Mouse (Mus musculus): Measurements from ENCODE around the gene Rhbdd3. TPM values are rescaled to one million over a fixed set of nuclear protein-coding genes. Genes with fewer than 3 reads are reported as not detected.

Gene Rhbdd3
- 38.4 and 49.6 TPM in 2 replicates for polyA plus RNA-seq (2012)

DNA sequence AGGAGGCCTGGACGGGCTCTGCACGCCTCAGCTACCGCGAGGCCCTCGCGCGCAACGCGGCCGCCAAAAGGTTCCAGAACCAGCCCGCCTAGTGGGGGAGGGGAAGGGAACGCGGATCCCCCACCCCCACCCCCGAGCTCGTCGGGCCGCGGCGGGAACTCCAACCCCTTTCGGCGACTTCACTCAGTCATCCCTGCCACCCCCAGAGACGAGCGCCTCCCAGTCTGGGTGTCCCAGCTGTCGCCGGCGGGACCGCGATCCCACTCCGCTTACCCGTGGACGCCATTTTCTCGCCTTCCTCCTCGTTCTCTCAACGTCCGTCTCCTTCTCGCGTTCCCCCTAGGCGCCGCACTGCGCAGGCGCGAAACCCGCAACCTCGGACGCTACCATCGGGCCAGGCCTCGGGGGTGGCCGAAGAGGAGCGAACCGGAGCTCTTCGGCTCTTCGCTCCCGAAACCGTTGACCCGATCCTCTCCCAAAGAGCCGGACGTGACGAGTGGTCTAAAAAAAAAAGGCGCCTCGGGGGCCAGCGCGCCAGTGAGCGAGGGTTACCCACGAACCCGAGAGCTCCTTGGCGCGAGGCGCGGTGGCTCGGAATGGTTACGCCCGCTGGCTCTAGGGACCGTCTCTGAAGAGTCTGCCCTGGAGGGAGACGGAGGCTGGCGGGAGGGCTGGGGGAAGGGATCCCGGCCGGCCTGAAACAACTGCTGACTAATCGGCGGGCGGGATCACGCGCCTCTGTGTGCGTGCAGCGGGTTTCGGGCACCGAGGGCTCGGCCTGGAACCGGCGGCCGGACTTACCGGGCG, at the start of gene Rhbdd3, which contains the start of gene Ewsr1:
TSS of gene Rhbdd3 (plus strand) at position 191 of the 807 bp plus-strand sequence.
TSS of gene Ewsr1 (minus strand) at position 531 of the 807 bp plus-strand sequence.
- no peak for TF ChIP-seq GATA1 (IDR thresholded peaks at IDR 0.05; ENCODE audit: low read length)

DNA sequence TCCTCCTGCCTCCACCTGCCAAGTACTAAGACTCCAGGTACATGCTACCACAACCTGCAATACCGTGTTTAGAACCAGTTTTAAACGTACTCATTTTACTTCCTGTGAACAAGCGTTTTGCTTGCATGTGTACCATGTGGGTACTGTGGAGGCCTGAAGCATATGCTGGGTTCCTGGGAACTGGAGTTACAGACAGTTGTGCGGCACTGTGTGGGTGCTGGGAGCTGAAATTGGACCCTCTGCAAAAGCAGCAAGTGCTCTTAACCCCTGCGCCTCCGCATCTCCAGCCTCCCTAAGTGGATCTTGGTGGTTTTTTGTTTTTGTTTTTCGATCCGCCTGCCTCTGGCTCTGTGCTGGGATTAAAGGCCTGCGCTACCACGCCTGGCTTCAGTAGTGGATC, 47.1 kb upstream of the Rhbdd3 start:
- TF ChIP-seq GATA1 (IDR thresholded peaks at IDR 0.05; ENCODE audit: low read length), result no peak

DNA sequence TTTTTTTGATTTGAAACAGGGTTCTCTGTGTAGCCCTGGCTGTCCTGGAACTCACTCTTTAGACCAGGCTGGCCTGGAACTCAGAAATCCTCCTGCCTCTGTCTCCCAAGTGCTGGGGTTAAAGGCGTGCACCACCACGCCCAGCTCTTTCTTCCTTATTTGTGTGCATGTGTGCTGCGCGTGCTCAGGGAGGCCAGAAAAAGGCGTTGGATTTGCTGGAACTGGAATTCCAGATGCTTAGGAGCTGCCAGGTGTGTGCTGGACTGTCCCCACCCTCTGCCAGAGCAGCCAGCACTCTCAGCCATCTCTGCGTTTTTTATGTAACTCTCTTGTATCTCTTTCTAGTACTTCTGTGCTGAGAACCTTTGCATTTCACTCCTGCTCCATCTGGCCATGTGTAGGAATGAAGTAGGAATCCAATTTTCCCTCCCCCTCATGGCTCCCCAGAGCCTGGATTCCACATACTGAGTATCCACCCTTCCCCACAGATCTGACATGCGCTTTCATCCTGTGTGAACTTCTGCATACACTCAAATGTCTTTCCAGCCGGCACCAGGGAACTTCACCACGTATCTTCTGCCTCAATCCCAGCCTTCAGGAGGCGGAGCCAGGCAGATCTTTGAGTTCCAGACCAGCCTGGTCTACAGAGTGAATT, 46.4 kb upstream of the Rhbdd3 start:
- no peak for TF ChIP-seq GATA1 (IDR thresholded peaks at IDR 0.05; ENCODE audit: low read length)

DNA sequence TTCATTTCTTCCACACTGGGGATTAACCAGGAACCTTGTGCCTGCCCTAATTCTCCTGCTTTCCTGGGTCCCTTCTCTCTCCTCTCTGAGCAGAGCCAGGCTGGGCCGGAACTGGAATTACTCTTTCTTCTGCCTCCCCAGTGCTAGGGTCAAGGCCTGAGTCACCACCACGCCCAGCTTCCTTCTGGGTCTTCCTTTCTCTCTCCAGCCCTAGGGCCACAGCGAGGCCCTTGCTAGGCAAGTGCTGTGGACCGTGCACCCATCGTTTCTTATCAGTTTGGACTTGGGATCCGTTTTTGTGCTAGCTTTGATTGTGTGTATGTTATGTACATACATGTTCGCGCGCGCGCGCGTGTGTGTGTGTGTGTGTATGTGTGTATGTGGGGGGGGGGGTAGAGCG, 44.6 kb upstream of the Rhbdd3 start:
- TF ChIP-seq GATA1 (IDR thresholded peaks at IDR 0.05; ENCODE audit: low read length), result no peak

DNA sequence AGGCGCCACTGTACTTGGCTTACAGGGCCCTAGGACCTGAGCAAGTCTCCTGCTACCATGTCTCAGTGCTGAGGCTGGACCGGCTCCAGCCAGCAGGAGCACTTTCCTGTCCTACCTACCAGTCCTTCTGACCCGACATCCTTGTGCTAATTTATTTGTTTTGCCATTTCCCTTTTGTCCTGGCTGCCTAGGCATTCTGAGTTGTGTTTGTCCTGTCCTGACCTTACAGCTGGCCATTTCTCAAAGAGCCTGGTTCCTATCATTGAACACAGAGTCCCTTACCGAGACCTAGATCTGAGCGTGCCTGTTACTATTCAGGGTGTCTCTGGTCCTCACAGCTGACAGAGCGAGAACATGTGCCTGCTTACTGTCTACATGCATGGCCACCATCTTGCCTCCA, 43.9 kb upstream of the Rhbdd3 start:
- TF ChIP-seq GATA1 (IDR thresholded peaks at IDR 0.05; ENCODE audit: low read length), result no peak

DNA sequence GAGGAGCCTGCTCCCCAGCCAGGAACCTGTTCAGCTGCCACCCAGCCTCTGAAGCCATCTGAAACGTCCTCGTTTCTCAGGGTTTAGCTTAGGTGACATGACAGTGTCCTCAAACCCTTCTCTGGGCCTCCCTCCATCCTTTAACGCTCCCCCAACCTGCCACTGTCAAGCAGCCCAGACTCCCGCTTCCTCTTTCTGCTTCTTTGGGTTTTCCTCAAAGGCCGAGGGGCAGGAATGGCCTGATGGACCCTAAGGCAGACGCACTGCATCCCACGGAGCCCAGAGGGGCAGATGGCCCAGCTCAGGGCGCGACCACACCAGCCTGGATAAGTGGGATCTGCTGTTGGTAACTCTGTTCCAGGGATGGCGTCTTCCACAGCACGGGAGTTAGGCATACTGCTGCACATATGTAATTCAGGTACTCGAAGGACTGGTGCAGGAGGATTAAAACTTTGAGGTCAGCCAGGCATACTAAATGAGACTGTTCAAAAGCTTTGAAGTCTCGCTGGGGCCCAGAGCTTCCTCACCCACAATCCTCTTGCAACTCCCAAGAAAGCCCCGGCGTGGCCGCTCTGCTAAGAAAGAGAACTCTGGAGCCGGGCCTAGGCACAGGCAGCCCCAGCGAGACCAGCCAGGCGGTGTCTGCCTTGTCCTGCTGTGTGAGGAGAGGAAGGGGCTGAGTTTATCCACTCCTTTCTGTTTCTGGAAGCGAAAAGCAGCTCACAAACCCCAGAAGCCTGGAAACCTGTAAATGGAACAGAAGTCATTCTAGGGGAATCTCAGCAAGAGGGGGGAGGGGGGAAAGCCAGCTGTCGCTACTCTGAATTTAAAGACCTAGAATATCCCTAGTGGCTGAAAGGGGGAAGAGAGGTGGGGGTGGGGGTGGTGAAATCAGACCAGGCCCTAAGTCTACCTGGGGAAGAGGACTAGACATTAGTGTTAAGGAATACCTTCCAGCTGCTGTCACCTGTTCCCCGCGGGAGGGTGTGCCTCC, 42.5 kb upstream of the Rhbdd3 start:
- TF ChIP-seq GATA1 (IDR thresholded peaks at IDR 0.05; ENCODE audit: low read length), result no peak

DNA sequence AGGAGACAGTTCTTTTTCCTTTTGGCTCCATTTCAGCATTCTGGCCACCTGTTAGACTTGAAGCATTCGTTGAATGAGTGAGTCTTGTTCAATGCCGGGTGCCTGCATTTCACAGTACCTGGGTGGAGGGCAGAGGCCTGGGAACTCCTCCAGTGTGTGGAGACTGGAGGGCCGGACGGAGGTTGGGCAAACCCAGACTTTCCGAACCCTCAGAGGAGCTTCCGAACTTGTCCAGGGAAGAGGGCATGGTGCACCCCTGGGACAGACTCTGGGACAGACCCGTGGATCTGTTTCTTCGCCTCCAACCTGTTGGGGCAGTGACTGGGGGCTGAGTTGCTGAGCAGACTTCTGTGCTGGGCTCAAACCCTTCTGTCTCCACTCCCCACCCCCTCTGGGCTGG, 41.7 kb upstream of the Rhbdd3 start:
- no peak for TF ChIP-seq GATA1 (IDR thresholded peaks at IDR 0.05; ENCODE audit: low read length)

DNA sequence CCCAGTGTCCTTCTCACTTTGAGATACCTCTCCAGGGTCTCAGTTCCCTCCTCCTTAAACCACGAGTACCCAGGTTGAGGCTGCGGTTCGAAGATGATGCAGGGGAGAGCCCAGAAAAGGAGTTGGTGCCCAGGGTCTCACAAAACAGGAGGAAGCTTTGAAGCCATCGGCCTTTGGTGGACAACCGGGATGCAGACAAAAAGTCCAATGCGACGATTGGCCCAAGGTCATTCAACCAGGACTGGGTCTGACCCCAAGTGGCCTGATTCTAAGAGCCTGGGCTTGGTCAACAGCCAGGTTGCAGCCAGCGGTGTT, 41.2 kb upstream of the Rhbdd3 start:
- no peak for TF ChIP-seq GATA1 (IDR thresholded peaks at IDR 0.05; ENCODE audit: low read length)

DNA sequence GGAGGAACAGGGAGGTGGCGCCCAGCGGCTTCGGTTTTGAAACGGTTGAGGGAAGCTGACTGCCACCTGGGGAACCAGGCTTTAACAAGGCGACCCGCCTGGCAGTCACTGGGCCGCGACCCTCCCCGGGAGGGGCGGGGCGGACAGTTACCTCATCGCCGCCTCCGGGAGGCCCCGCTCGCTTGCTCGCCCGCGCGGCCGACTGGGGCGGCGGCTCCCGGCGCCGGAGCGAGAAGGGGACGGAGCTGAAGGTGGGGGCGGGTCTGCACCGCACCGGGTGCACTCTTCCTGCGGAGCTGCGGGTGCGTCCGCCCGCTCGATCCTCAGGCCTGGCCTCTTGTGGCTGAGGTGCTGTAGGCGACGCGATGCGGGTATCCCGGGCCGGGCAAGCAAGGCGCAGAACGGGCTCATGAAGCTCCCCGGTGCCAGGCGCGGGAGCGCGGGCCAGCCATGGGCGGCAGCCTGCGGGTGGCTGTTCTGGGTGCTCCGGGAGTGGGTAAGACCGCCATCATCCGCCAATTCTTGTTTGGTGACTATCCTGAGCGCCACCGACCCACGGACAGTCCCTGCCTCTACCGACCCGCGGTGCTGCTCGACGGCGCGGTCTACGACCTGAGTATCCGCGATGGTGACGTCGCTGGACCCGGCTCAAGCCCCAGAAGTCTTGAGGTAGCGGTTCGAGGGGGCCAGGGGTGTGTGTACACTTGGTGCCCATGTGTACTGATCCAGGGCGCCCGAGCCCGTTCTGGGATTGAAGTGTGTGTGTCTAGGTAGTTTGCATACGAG, 40.7 kb upstream of the Rhbdd3 start, which contains the start of gene Rasl10a:
TSS of gene Rasl10a (plus strand) at position 273 of the 786 bp plus-strand sequence.
- no peak for TF ChIP-seq GATA1 (IDR thresholded peaks at IDR 0.05; ENCODE audit: low read length)

DNA sequence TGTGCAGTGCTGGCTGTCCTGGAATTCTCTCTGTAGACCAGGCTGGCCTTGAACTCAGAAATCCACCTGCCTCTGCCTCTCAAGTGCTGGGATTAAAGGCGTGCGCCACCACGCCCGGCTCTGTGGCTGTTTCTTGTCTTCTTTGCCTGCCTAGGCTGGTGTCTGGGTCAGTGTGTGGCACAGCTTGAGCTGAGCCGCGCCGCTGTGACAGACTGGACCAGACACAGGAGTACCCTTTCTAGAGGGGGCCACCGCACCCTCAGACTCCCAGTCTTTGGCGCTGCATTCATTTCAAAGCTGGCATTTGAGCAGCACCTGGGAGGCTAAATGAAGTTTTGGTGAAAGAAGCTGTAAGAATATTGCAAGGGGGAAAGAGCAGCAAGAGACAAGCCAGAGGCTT, 39.9 kb upstream of the Rhbdd3 start:
- TF ChIP-seq GATA1 (IDR thresholded peaks at IDR 0.05; ENCODE audit: low read length), result no peak

DNA sequence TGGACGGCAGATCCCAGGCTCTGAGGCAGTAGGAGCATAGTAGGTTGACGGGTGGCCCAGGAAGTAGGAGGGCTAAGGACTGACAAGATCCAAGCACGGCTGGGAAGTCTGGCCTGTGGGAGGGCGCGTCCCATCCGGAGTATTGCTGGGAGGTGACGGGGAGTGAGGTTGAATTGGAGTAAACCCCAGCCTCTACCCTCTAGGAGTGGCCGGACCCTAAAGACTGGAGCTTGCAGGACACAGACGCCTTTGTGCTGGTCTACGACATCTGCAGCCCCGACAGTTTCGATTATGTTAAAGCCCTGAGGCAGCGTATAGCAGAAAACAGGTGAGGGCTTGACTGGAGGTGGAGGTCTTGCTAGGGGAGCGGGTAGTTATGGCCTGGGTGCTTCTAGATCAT, 39.5 kb upstream of the Rhbdd3 start:
- TF ChIP-seq GATA1 (IDR thresholded peaks at IDR 0.05; ENCODE audit: low read length), result no peak

DNA sequence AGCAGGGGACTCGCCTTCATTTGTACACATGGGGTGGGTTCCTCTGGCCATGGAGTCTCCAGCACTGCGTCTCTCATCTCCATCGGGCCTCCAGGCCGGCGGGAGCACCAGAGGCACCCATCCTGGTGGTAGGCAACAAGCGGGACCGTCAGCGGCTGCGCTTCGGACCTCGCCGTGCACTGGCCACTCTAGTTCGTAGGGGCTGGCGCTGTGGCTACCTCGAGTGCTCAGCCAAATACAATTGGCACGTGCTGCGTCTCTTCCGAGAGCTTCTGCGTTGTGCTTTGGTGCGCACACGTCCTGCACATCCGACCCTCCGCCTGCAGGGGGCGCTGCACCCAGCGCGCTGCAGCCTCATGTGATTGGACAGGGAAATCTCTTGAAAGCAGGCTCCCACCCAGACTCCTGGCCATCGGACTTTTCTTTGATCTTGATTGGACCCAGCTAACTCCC, 39.0 kb upstream of the Rhbdd3 start:
- TF ChIP-seq GATA1 (IDR thresholded peaks at IDR 0.05; ENCODE audit: low read length), result no peak

DNA sequence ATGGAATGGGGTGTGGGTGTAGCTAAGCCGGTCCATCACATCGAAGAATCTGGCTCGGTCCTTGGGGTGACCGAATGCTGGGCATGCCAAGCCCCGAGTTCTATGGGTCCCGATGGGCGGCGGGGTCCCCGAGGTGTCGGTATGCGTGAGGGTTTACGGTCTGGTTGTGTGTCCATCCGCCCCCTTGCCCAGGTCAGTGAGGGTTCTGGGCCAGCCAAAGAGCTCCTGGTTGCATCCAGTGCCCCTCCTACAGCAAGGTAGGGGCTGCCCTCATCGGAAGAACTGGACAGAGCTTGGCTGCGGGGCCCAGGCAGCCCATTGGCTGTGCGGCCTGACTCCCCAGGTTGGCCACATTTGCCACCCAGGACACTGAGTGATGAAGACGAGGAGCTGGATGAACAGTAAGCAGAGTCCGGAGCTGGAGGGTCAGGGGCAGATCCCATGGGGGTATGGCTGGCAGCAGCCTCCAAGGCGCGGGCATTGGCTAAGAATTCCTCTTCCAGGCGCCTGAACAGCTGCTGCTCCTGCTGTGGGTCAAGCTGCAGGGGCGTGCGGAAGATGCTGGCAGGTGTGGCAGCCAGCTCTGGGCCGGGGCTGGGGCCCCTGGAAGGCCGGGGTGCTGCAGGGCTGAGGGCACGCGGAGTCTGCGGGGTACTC, 37.8 kb upstream of the Rhbdd3 start:
- TF ChIP-seq GATA1 (IDR thresholded peaks at IDR 0.05; ENCODE audit: low read length), result no peak

DNA sequence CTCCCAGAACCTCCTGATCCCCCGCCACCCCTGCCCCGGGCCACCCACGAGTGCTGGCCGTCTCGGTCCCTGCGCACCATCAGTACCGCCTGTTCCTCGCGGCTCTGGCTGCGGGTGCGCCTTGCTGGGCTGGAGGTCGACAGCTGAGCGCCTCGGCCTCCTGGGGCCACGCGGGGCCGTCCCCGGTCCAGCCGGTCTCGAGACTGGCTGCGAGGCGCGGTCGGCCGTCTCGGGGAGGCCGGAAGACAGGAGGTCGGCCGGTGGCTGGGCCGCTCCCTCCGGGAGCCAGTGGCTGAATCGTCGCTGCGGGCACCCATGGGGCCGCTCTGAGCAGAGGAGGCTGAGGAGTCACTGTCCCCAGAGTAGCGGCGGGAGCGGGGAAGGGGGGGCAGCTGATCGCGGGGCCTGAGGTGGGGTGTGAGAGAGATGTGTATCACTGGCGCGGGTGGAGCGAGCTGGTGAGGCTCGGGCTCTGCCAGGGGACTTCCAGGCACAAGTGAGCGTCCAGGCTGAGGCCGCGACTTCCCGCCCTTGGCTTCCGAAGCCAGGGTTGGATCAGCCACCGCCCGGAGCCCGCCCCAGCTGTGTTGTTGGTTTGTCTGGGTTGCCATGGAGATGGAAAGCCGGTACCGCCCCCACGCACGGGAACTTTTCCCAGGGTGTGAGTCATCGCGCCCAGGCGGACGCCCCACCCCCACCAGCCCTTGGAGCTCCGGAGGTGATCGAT, 37.1 kb upstream of the Rhbdd3 start:
- no peak for TF ChIP-seq GATA1 (IDR thresholded peaks at IDR 0.05; ENCODE audit: low read length)
